In genomic region chr4:46367487-46367959, GRCm38 (mm10) we compare ENCODE assay signal across 20 mouse cellular contexts. TPM values are rescaled to one million over a fixed set of nuclear protein-coding genes. Genes with fewer than 3 reads are reported as not detected.
DNase-seq lines count a peak whose midpoint lies in the region; ATAC-seq and TF ChIP-seq lines count a peak whose summit lies in the region.
"Had no signal": no experiment of that assay in that cellular context is flagged by ENCODE, and none has a peak within 500 bp of the region (broad histone marks: within the 10 kb centered on the region; RNA-seq: fewer than 3 reads in every experiment).

No protein-coding gene starts in this region.

- peaks cover 10% of the 10 kb centered on the region; the same call in 1 of the 2 replicates for H3K4me1 ChIP-seq in hindbrain, embryonic 13.5 days (replicated peaks)
- H3K4me1 ChIP-seq in hindbrain, postnatal 0 days (ENCODE audit: insufficient read depth, low read length): peaks cover 3% of the 10 kb centered on the region; the same call in 1 of the 2 replicates
- H3K4me1 ChIP-seq in forebrain, embryonic 16.5 days (replicated peaks; ENCODE audit: control insufficient read depth, insufficient read depth, low read length): peaks cover 9% of the 10 kb centered on the region
- H3K4me1 ChIP-seq: liver, embryonic 12.5 days had no signal

- 20% methylated on average over 12 of the region's 12 CpGs for WGBS in hindbrain, embryonic 13.5 days
- 15% methylated on average over 12 of the region's 12 CpGs for WGBS in hindbrain, postnatal 0 days
- 2% methylated on average over 12 of the region's 12 CpGs for WGBS in forebrain, embryonic 16.5 days

- no peak for ATAC-seq in hindbrain, embryonic 13.5 days (ENCODE audit: low FRiP score)
- ATAC-seq in hindbrain, postnatal 0 days: no peak
- ATAC-seq in forebrain, embryonic 16.5 days: peak; percentile 57
- ATAC-seq: CD4-positive, CD25-positive, alpha-beta regulatory T cell, adult 4 months; liver, embryonic 12.5 days had no signal

- H3K9ac ChIP-seq in hindbrain, embryonic 13.5 days: no peak overlapping the region
- no peak overlapping the region for H3K9ac ChIP-seq in hindbrain, postnatal 0 days (replicated peaks; ENCODE audit: low read length)
- H3K9ac ChIP-seq in forebrain, embryonic 16.5 days (replicated peaks; ENCODE audit: low read depth, low read length): 0 out of 2 replicates have a peak overlapping the region, but pooled peaks have one; percentile 5
- H3K9ac ChIP-seq: embryonic facial prominence, embryonic 13.5 days; heart, embryonic 15.5 days; liver, embryonic 12.5 days; neural tube, embryonic 13.5 days had no signal

- peaks cover 55% of the 10 kb centered on the region for H3K27me3 ChIP-seq in hindbrain, embryonic 13.5 days
- H3K27me3 ChIP-seq in hindbrain, postnatal 0 days (ENCODE audit: insufficient read depth, low read length): no peaks in the 10 kb centered on the region
- no peaks in the 10 kb centered on the region for H3K27me3 ChIP-seq in forebrain, embryonic 16.5 days (replicated peaks; ENCODE audit: control insufficient read depth, insufficient read depth, low read length)

- no peaks in the 10 kb centered on the region for H3K36me3 ChIP-seq in hindbrain, embryonic 13.5 days
- no peaks in the 10 kb centered on the region for H3K36me3 ChIP-seq in hindbrain, postnatal 0 days (ENCODE audit: insufficient read depth, low read length)
- no peaks in the 10 kb centered on the region for H3K36me3 ChIP-seq in forebrain, embryonic 16.5 days (ENCODE audit: control insufficient read depth, insufficient read depth)
- H3K36me3 ChIP-seq: embryonic facial prominence, embryonic 13.5 days; heart, embryonic 15.5 days; limb, embryonic 10.5 days; liver, embryonic 12.5 days; neural tube, embryonic 13.5 days had no signal

- no peaks in the 10 kb centered on the region for H3K9me3 ChIP-seq in hindbrain, embryonic 13.5 days
- H3K9me3 ChIP-seq in hindbrain, postnatal 0 days (ENCODE audit: low read length): 0 out of 2 replicates have a peak, but pooled peaks cover 3% of the 10 kb centered on the region
- no peaks in the 10 kb centered on the region; the same call in 1 of the 2 replicates for H3K9me3 ChIP-seq in forebrain, embryonic 16.5 days (ENCODE audit: control insufficient read depth, low read length)
- H3K9me3 ChIP-seq: embryonic facial prominence, embryonic 13.5 days; heart, embryonic 15.5 days; limb, embryonic 10.5 days; neural tube, embryonic 13.5 days had no signal

- DNase-seq in hindbrain, postnatal 0 days (ENCODE audit: low spot score): no peak
- peak; percentile 15 for DNase-seq in MN1 (ENCODE audit: low spot score)
- peak; percentile 32 for DNase-seq in R1 (ENCODE audit: low read depth, low spot score)
- DNase-seq in lung, postnatal 10 days: no peak
- DNase-seq in layer of hippocampus, adult 11-12 months (ENCODE audit: low spot score): no peak
- DNase-seq: cerebellum, postnatal 14 days; gastrocnemius, postnatal 25 days; kidney, adult 8-10 months; layer of hippocampus, postnatal 36 days had no signal

- H3K27ac ChIP-seq in hindbrain, embryonic 13.5 days: no peak overlapping the region
- H3K27ac ChIP-seq in hindbrain, postnatal 0 days: no peak overlapping the region
- H3K27ac ChIP-seq in forebrain, embryonic 16.5 days (ENCODE audit: low read length): no peak overlapping the region
- H3K27ac ChIP-seq: embryonic facial prominence, embryonic 13.5 days; heart, embryonic 15.5 days; limb, embryonic 10.5 days; liver, embryonic 12.5 days; neural tube, embryonic 13.5 days had no signal

- H3K4me3 ChIP-seq in hindbrain, embryonic 13.5 days: no peak overlapping the region
- H3K4me3 ChIP-seq in hindbrain, postnatal 0 days (ENCODE audit: low read length): no peak overlapping the region
- no peak overlapping the region for H3K4me3 ChIP-seq in forebrain, embryonic 16.5 days (replicated peaks; ENCODE audit: low read length)
- H3K4me3 ChIP-seq: embryonic facial prominence, embryonic 13.5 days; heart, embryonic 15.5 days; limb, embryonic 10.5 days; liver, embryonic 12.5 days; neural tube, embryonic 13.5 days had no signal

- TF ChIP-seq CTCF in hindbrain, postnatal 0 days (IDR thresholded peaks at IDR 0.05; ENCODE audit: low read depth): no peak

- H3K4me2 ChIP-seq in hindbrain, embryonic 13.5 days: peak overlapping the region; percentile 2; the same call in 1 of the 2 replicates
- no peak overlapping the region for H3K4me2 ChIP-seq in hindbrain, postnatal 0 days (ENCODE audit: low read depth, low read length)
- H3K4me2 ChIP-seq in forebrain, embryonic 16.5 days (ENCODE audit: low read length): peak overlapping the region; percentile 26; the same call in 1 of the 2 replicates
- H3K4me2 ChIP-seq: embryonic facial prominence, embryonic 13.5 days; heart, embryonic 15.5 days; liver, embryonic 12.5 days; neural tube, embryonic 13.5 days had no signal

RNA-seq across cellular contexts. Expression of gene Trmo, which starts 21.7 kb away (rescaled TPM):
- 8.9 and 10.0 TPM in 2 replicates for polyA plus RNA-seq in hindbrain, embryonic 13.5 days (2015; fragmentation: Nextera tagmentation; extraction: Ambion mirVana)
- total RNA-seq in hindbrain, postnatal 0 days (2014; rRNA removed): 8.2 and 9.2 TPM in 2 replicates
- polyA plus RNA-seq in hindbrain, postnatal 0 days (2015; fragmentation: Nextera tagmentation; extraction: Ambion mirVana): 3.9 and 5.6 TPM in 2 replicates
- polyA plus RNA-seq in forebrain, embryonic 16.5 days (2015; fragmentation: Nextera tagmentation; extraction: Ambion mirVana): 12.7 and 13.4 TPM in 2 replicates

RNA-seq across cellular contexts. Expression of gene Foxe1, which starts 24.1 kb away (rescaled TPM):
- polyA plus RNA-seq in hindbrain, embryonic 13.5 days (2015; fragmentation: Nextera tagmentation; extraction: Ambion mirVana): not detected in 2 replicates
- total RNA-seq in hindbrain, postnatal 0 days (2014; rRNA removed): not detected in 2 replicates
- polyA plus RNA-seq in hindbrain, postnatal 0 days (2015; fragmentation: Nextera tagmentation; extraction: Ambion mirVana): not detected in 2 replicates
- not detected in 2 replicates for polyA plus RNA-seq in forebrain, embryonic 16.5 days (2015; fragmentation: Nextera tagmentation; extraction: Ambion mirVana)
- total RNA-seq: gastrocnemius, postnatal 25 days; layer of hippocampus, postnatal 36 days had no signal
- polyA plus RNA-seq: CD4-positive, CD25-positive, alpha-beta regulatory T cell, adult 4 months; heart, embryonic 15.5 days; large intestine, adult 2 months; limb, embryonic 10.5 days; lung, embryonic 16.5 days; neural tube, embryonic 13.5 days; urinary bladder, adult 2 months had no signal

RNA-seq across cellular contexts. Expression of gene Hemgn, which starts 45.8 kb away (rescaled TPM):
- 0.22 and 0.62 TPM in 2 replicates for polyA plus RNA-seq in hindbrain, embryonic 13.5 days (2015; fragmentation: Nextera tagmentation; extraction: Ambion mirVana)
- not detected in 2 replicates for total RNA-seq in hindbrain, postnatal 0 days (2014; rRNA removed)
- polyA plus RNA-seq in hindbrain, postnatal 0 days (2015; fragmentation: Nextera tagmentation; extraction: Ambion mirVana): not detected in 2 replicates
- polyA plus RNA-seq in forebrain, embryonic 16.5 days (2015; fragmentation: Nextera tagmentation; extraction: Ambion mirVana): 0.09 and 0.10 TPM in 2 replicates
- total RNA-seq: gastrocnemius, postnatal 25 days; layer of hippocampus, postnatal 36 days had no signal

Comparison
In these comparisons a context has a peak if more than half of its experiments do, and no peak if none do; other contexts are left out.
1. DNase-seq: peak in MN1 (single experiment) and R1 (single experiment); none in hindbrain, postnatal 0 days (single experiment), lung, postnatal 10 days (single experiment) and layer of hippocampus, adult 11-12 months (single experiment).